In genomic region chr13:23760972-23761864, GRCm38 (mm10) we compare ENCODE assay signal across 8 mouse cellular contexts. TPM values are rescaled to one million over a fixed set of nuclear protein-coding genes. Genes with fewer than 3 reads are reported as not detected.
A peak's percentile ranks its signal among the peaks of the same experiment; 100 is the strongest.
DNase-seq lines count a peak whose midpoint lies in the region; ATAC-seq and TF ChIP-seq lines count a peak whose summit lies in the region.

Hist1h4a (minus strand) TSS chr13:23761230.

- peak within 1 kb of the TSS; percentile 57 for H3K9ac ChIP-seq in hindbrain, embryonic 12.5 days
- H3K9ac ChIP-seq in lung, postnatal 0 days (replicated peaks; ENCODE audit: low read depth), result peak within 1 kb of the TSS; percentile 35

- TF ChIP-seq CTCF in lung, postnatal 0 days (IDR thresholded peaks at IDR 0.05), result no peak

- peak within 1 kb of the TSS; percentile 88 for H3K4me2 ChIP-seq in hindbrain, embryonic 12.5 days (replicated peaks)
- H3K4me2 ChIP-seq in lung, postnatal 0 days (replicated peaks; ENCODE audit: low read depth, low read length), result peak within 1 kb of the TSS; percentile 75

- H3K27me3 ChIP-seq in hindbrain, embryonic 12.5 days, result no peaks in the 10 kb centered on the region
- H3K27me3 ChIP-seq in lung, postnatal 0 days (replicated peaks; ENCODE audit: insufficient read depth, low read length), result no peaks in the 10 kb centered on the region

- under 1% methylated on average over 61 of the region's 72 CpGs for WGBS in hindbrain, embryonic 12.5 days
- WGBS in lung, postnatal 0 days, result 1% methylated on average over 63 of the region's 72 CpGs

- peak; percentile 97 for DNase-seq in NIH3T3 (ENCODE audit: low read depth)
- peak; percentile 100 for DNase-seq in cerebellum, postnatal 10 days
- peak; percentile 98 to 99 for DNase-seq in frontal cortex, postnatal 10 days (ENCODE audit: low spot score in 2 of 2)
- peak; percentile 98 for DNase-seq in layer of hippocampus, postnatal 10 days (ENCODE audit: low spot score in 2 of 2)
- peak; percentile 99 for DNase-seq in lung, postnatal 0 days (ENCODE audit: low spot score)
- DNase-seq in ovary, postnatal 10 days (ENCODE audit: low spot score), result peak; percentile 93
- peak; percentile 99 for DNase-seq in thymus, postnatal 0 days (ENCODE audit: low spot score)

- peak within 1 kb of the TSS; percentile 89 for H3K27ac ChIP-seq in hindbrain, embryonic 12.5 days
- peak within 1 kb of the TSS; percentile 81 for H3K27ac ChIP-seq in lung, postnatal 0 days (ENCODE audit: low read length)

- peak; percentile 81 for ATAC-seq in hindbrain, embryonic 12.5 days (ENCODE audit: low FRiP score)
- ATAC-seq in lung, postnatal 0 days, result peak; percentile 75

- H3K4me3 ChIP-seq in hindbrain, embryonic 12.5 days, result peak within 1 kb of the TSS; percentile 40
- peak within 1 kb of the TSS; percentile 49 for H3K4me3 ChIP-seq in lung, postnatal 0 days (ENCODE audit: low read depth, low read length)

- H3K9me3 ChIP-seq in hindbrain, embryonic 12.5 days (replicated peaks), result no peaks in the 10 kb centered on the region
- H3K9me3 ChIP-seq in lung, postnatal 0 days (ENCODE audit: low read length), result no peaks in the 10 kb centered on the region

- peaks cover 28% of the 10 kb centered on the region for H3K4me1 ChIP-seq in hindbrain, embryonic 12.5 days
- H3K4me1 ChIP-seq in lung, postnatal 0 days (ENCODE audit: insufficient read depth, low read depth, low read length), result peaks cover 12% of the 10 kb centered on the region

- no peaks in the 10 kb centered on the region for H3K36me3 ChIP-seq in hindbrain, embryonic 12.5 days
- no peaks in the 10 kb centered on the region for H3K36me3 ChIP-seq in lung, postnatal 0 days (ENCODE audit: insufficient read depth, low read length)

- no peak for TF ChIP-seq EP300 in lung, postnatal 0 days (IDR thresholded peaks at IDR 0.05)

RNA-seq across cellular contexts. Expression of gene Hist1h4a, which starts in this region (rescaled TPM):
- polyA plus RNA-seq in hindbrain, embryonic 12.5 days (2016; fragmentation: Nextera tagmentation; extraction: Ambion mirVana), result 0.72 TPM in 1 of 2 replicates, not detected in the other
- 10 to 100 TPM; 71.9 to 72.7 TPM for total RNA-seq in layer of hippocampus, postnatal 10 days (2021)
- polyA plus RNA-seq in lung, postnatal 0 days (2015; fragmentation: Nextera tagmentation; extraction: Ambion mirVana), result 0.26 and 0.38 TPM in 2 replicates
- 1.4 and 3.5 TPM in 2 replicates for polyA plus RNA-seq in thymus, postnatal 0 days (2015; fragmentation: Nextera tagmentation; extraction: Ambion mirVana)

Comparison
In these comparisons a context has a peak if more than half of its experiments do, and no peak if none do; other contexts are left out.
1. Peak in every context shown above with its lines: DNase-seq, ATAC-seq, H3K4me3 ChIP-seq and H3K27ac ChIP-seq.
2. Peak in ATAC-seq, H3K4me3 ChIP-seq, H3K27ac ChIP-seq, H3K9ac ChIP-seq and H3K4me2 ChIP-seq in hindbrain, embryonic 12.5 days; RNA of the gene not detected or under 1 TPM.
3. Peak in DNase-seq, ATAC-seq, H3K4me3 ChIP-seq, H3K27ac ChIP-seq, H3K9ac ChIP-seq and H3K4me2 ChIP-seq in lung, postnatal 0 days; RNA of the gene not detected or under 1 TPM.